Mouse (Mus musculus) liver, postnatal 0 days (tissue): ENCODE measurements around the gene Cd320.

ENCODE experiments used
- CTCF ChIP-seq: sonication (generic); IDR thresholded peaks from 2 replicates; pipeline ENCODE4 v1.5.1; 2016; ENCODE audit warnings: antibody characterized with exemption, low read depth
- EP300 ChIP-seq: IDR thresholded peaks from 2 replicates; pipeline ENCODE4 v1.6.1; 2016; ENCODE audit warnings: antibody characterized with exemption, low read depth, mild to moderate bottlenecking

DNA sequence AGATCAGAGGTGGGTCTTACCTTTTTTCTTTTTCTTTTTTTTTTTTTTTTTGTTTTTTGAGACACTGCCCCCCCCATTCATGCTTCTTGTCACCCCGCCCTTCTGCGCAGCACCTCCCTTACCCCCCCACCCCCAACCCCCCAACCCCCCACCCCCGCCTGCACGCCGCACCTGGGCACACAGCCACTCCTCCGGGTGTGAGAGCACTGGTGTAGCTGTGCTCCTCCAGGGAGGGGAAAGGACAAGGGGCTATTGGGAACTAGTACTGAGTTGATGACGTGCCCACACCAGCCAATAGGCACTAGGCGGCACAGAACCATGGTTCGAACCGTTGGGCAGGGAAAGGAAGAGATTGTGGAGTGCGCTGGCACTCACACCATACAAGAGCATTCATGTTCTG is 31.5 kb downstream of the Cd320 start:
- TF ChIP-seq CTCF (no peak), EP300 (no peak)
